Mouse (Mus musculus) ES-E14 (cell line): ENCODE data around the gene Eef1akmt1. TPM values are rescaled to one million over a fixed set of nuclear protein-coding genes. Genes with fewer than 3 reads are reported as not detected.
A peak's percentile ranks its signal among the peaks of the same experiment; 100 is the strongest.

Experiments
- DNase-seq: peaks from one replicate; pipeline ENCODE4 v3.0.0-alpha.2; 2013; ENCODE audit warnings: low read depth, low spot score
- H3K27ac ChIP-seq: 2 replicates; pipeline ENCODE4 v1.5.1; 2012; ENCODE audit warnings: low read depth, mild to moderate bottlenecking, low read length, moderate library complexity, mixed read lengths; ENCODE audit not compliant: poor library complexity, insufficient read depth, severe bottlenecking
- H3K36me3 ChIP-seq: 2 replicates; pipeline ENCODE4 v1.6.1; 2012; ENCODE audit warnings: mild to moderate bottlenecking, low read length, moderate library complexity, mixed read lengths; ENCODE audit not compliant: control insufficient read depth, poor library complexity, insufficient read depth, severe bottlenecking
- H3K4me1 ChIP-seq, 2 experiments: fragments of 150-350 bp in 1 of 2; sonication (generic) in 1 of 2; 2 replicates each; pipeline ENCODE4 v1.6.1; 2012; ENCODE audit warnings: low read length in 2 of 2, mild to moderate bottlenecking in 1 of 2, mixed read lengths in 1 of 2; ENCODE audit not compliant: control insufficient read depth in 2 of 2, insufficient read depth in 2 of 2, poor library complexity in 1 of 2
- H3K4me3 ChIP-seq, 2 experiments: fragments of 150-350 bp in 1 of 2; sonication (generic) in 1 of 2; 2 replicates each; pipeline ENCODE4 v1.5.1; 2012; ENCODE audit warnings: low read length in 2 of 2, low read depth in 1 of 2, mild to moderate bottlenecking in 1 of 2, mixed read lengths in 1 of 2; ENCODE audit not compliant: insufficient read depth in 1 of 2, poor library complexity in 1 of 2, severe bottlenecking in 1 of 2
- H3K9ac ChIP-seq: 2 replicates; pipeline ENCODE4 v1.6.1; 2012; ENCODE audit warnings: low read depth, mild to moderate bottlenecking, low read length, mixed read lengths; ENCODE audit not compliant: poor library complexity, insufficient read depth, severe bottlenecking
- H3K9me3 ChIP-seq: fragments of 150-350 bp; sonication (generic); 2 replicates; pipeline ENCODE4 v1.6.1; 2012; ENCODE audit warnings: low read depth, mild to moderate bottlenecking, low read length; ENCODE audit not compliant: control insufficient read depth, insufficient read depth
- CHD2 ChIP-seq: IDR thresholded peaks from 2 replicates; pipeline ENCODE4 v1.6.1; 2014; ENCODE audit warnings: mild to moderate bottlenecking, low read depth, low read length, inconsistent platforms
- HCFC1 ChIP-seq: IDR thresholded peaks from 2 replicates; pipeline ENCODE4 v1.6.1; 2012; ENCODE audit warnings: low read length, inconsistent platforms, borderline replicate concordance; ENCODE audit not compliant: insufficient read depth
- MAFK ChIP-seq: IDR thresholded peaks from 2 replicates; pipeline ENCODE4 v1.6.1; 2014; ENCODE audit warnings: mild to moderate bottlenecking, low read depth, low read length, inconsistent platforms; ENCODE audit not compliant: insufficient read depth
- ZC3H11A ChIP-seq: IDR thresholded peaks from 2 replicates; pipeline ENCODE4 v1.6.1; 2012; ENCODE audit warnings: low read depth, mild to moderate bottlenecking, inconsistent platforms, low read length, borderline replicate concordance
- ZNF384 ChIP-seq: IDR thresholded peaks from 2 replicates; pipeline ENCODE4 v1.6.1; 2012; ENCODE audit warnings: low read depth, low read length, inconsistent platforms
- in situ Hi-C, 2 experiments: fragments of 600-800 bp; cut with MboI; formaldehyde crosslinking; loops; one replicate each; pipeline ENCODE4 v1.15.1; 2025; ENCODE audit warnings: low sequenced_read_pairs in 2 of 2, inconsistent platforms in 1 of 2; ENCODE audit not compliant: unreplicated experiment in 2 of 2
- total RNA-seq: library from RNA; depleted of rRNA; stranded (reverse); fragments of 300-350 nt; gene quantifications from 2 replicates; pipeline ENCODE4 v1.2.3, GENCODE M21; 2012

Gene Eef1akmt1
- total RNA-seq, 1 experiment, result 29.2 TPM

DNA sequence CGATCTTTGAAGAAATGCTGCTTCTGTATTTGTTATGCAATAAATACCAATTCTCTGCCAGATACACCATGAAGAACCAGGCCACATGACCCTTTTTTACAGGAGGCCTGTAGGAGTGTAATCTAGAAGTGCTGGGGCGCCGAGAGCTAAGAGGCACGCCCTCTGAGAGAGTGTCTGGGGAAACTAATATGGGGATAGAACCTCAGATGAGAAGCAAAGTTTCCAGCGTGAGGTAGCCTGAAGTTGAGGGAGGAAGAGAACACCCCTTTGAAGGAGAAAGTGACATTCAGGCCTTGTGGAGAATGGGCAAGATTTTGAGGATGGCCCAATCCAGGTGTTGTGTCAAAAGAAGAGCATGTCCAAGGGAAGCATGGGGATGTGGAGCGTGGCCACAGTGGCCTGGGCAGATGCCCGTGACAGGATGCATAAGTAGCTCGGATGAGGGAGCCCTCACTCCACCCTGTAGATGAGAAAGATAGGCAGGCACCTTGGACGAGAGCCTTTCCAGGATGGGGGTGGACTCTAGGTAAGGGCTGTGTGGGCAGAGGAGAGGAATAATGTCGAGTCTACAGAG is 45.3 kb downstream of the Eef1akmt1 start:
- no peak for DNase-seq
- no peak for TF ChIP-seq HCFC1
- TF ChIP-seq ZC3H11A, result no peak
- no peak for TF ChIP-seq CHD2
- TF ChIP-seq MAFK, result no peak
- TF ChIP-seq ZNF384, result no peak
- in situ Hi-C loops, result no loop called here
- Histone ChIP-seq H3K36me3 (peaks cover 8% of the 10 kb centered on the region; the same call in 1 of the 2 replicates), H3K27ac (peak overlapping the region; percentile 30), H3K9ac (peak overlapping the region; percentile 23; the same call in 1 of the 2 replicates), H3K4me1 (peaks cover 5 to 30% of the 10 kb centered on the region in 2 experiments), H3K9me3 (no peaks in the 10 kb centered on the region), H3K4me3 (peak overlapping the region; percentile 59 to 90)

DNA sequence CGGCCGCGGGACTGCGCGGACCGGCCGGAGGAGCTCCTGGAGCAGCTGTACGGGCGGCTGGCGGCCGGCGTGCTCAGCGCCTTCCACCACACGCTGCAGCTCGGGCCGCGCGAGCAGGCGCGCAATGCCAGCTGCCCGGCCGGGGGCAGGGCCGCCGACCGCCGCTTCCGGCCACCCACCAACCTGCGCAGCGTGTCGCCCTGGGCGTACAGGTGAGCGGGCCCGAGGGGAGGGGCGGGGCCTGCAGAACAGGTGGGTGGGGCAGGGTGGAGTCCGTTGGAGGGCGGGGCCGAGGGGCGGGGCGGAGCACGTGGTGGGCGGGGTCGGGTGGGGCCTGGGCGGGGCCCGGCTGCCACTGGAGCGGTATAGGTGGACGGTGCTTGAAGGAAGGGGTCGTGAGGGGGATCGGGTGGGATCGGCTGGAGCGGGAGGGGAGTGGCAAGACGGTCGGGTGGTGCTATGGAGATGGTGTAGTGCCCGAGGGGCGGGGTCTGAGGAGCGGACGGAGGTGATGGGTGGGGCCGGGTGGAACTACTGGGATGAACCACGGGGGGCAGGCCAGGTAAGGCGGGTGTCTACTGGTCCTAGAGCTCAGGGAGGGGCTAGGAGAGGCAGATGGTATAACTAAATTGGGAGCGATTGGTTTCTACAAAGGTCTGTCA is 45.9 kb downstream of the Eef1akmt1 start:
- Histone ChIP-seq H3K36me3 (peaks cover 8% of the 10 kb centered on the region; the same call in 1 of the 2 replicates), H3K27ac (peak overlapping the region; percentile 96), H3K4me3 (peak overlapping the region; percentile 59 to 90), H3K9ac (peak overlapping the region; percentile 94), H3K4me1 (peaks cover 5 to 30% of the 10 kb centered on the region in 2 experiments), H3K9me3 (no peaks in the 10 kb centered on the region)
- DNase-seq, result no peak
- TF ChIP-seq CHD2 (no peak), ZC3H11A (no peak), ZNF384 (no peak), HCFC1 (no peak), MAFK (no peak)
- in situ Hi-C loops, result no loop called here

DNA sequence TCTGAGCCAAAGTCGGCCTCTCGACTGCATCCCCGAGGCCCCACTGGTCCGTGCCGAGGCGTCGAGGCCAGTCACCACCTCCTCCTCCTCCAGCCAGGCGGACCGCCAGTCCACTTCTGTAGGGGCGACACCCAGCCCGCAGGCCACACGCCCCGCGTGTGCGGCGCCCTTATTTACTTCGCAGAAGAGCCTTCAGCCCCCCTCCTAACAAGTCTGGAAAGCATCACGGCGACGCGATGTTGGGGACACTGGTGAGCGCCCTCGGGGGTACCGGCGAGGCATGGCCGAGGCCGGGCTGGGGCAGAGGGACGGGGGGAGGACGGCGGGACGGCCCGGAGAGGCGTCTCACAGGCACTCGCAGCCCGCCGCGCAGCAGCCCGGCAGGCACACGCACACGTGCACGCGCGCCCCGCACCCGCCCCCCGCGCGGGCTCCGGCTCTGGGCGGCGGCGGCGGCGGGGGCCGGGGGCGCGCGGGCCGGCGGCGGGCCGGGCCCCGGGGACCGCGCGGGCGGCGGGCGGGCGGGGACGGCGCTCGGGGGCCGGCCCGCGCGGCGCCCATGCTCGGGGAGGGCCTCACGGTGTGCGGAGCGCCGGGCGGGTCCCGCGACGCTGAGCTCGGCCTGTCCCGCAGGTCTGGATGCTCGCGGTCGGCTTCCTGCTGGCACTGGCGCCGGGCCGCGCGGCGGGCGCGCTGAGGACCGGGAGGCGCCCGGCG is 46.6 kb downstream of the Eef1akmt1 start, which contains the start of gene Il17d:
Gene Il17d (plus strand): TSS at position 107 of the 717 bp plus-strand sequence.
- in situ Hi-C loops, result no loop called here
- peaks cover 5 to 30% of the 10 kb centered on the region in 2 experiments for H3K4me1 ChIP-seq
- H3K9me3 ChIP-seq, result no peaks in the 10 kb centered on the region
- H3K4me3 ChIP-seq, result peak within 1 kb of the TSS; percentile 82 to 90
- H3K36me3 ChIP-seq, result peaks cover 8% of the 10 kb centered on the region; the same call in 1 of the 2 replicates
- no peak for DNase-seq
- TF ChIP-seq HCFC1, result 0 out of 2 replicates have a peak, but pooled peaks have one; percentile 26
- TF ChIP-seq ZNF384, result no peak
- no peak for TF ChIP-seq CHD2
- no peak for TF ChIP-seq ZC3H11A
- TF ChIP-seq MAFK, result no peak
- H3K9ac ChIP-seq, result peak within 1 kb of the TSS; percentile 94
- peak within 1 kb of the TSS; percentile 96 for H3K27ac ChIP-seq

DNA sequence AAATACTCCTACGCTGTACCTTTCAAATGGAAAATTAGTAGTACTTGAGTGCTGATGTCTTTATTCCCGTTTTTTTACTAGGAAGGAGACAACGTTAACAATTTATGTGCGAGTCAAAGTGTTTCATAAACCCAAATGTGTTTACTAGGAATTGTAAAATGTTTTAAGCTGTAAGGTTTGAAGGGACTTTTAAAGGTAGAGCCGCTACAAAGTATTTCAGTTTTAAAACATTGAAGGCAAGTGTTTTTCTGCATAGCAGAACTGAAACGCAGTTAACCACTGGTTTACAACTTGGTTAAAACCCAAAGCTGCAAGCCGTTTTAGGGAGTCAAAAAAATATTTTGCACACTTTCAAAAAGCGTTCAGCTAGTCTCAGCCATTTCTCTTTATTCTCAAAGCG is 47.6 kb downstream of the Eef1akmt1 start:
- H3K4me3 ChIP-seq, result peak overlapping the region; percentile 82 to 90; a peak in 3 of 4 replicates
- no peak for TF ChIP-seq HCFC1
- no peak for TF ChIP-seq ZNF384
- no peak for TF ChIP-seq ZC3H11A
- TF ChIP-seq MAFK, result no peak
- no peak for TF ChIP-seq CHD2
- in situ Hi-C loops, result no loop called here
- H3K4me1 ChIP-seq, result peaks cover 3 to 28% of the 10 kb centered on the region in 2 experiments
- DNase-seq, result no peak
- H3K9me3 ChIP-seq, result no peaks in the 10 kb centered on the region
- peaks cover 8% of the 10 kb centered on the region; the same call in 1 of the 2 replicates for H3K36me3 ChIP-seq
- no peak overlapping the region for H3K9ac ChIP-seq
- H3K27ac ChIP-seq, result no peak overlapping the region; the same call in 1 of the 2 replicates
